Mouse (Mus musculus): Measurements from ENCODE around the gene Inpp4b.
"Not testable (repeated sequence)": the region's sequence is repeated elsewhere in the genome, so short reads cannot be mapped to it uniquely, and the experiment has no call there.

The Inpp4b gene

DNA sequence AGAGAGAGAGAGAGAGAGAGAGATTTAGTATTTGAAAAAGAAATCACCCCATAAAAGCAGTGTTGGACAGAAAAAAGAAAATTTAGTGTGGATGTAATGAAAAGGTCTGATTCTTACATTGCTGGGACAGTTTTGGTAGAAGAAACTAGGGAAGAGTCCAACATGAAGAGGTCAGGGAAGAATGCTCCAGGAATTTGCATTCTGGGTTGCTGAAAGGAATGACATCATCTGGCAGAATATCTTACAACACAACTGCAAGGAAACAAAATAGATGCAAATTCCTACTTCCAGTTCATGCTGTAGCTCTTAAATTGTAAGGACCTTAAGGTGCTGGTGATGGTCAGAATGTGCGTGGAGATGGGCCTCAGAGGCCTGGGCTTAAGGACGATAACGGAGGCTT lies 650.6 kb downstream of the Inpp4b start:
- DNase-seq (ENCODE audit: extremely low spot score): no peak

DNA sequence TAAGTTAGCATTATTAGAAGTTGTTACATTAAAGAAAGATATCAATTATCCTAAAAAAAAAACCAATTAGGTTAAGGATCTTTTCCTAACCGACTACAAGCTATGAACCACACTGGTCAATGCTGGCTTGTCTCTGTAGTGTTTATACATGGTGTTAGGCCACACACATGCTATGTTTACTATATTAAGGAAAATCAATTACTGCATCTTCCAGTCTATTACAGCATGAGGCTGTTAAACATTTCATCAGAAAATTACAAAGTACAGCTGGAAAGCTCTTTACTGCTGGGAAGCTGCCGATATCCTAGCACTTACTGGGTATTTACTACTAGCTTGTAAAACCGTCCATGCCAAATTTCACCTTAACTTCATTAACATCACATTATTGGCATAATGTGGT lies 653.9 kb downstream of the Inpp4b start:
- no peak for DNase-seq (ENCODE audit: extremely low spot score)

DNA sequence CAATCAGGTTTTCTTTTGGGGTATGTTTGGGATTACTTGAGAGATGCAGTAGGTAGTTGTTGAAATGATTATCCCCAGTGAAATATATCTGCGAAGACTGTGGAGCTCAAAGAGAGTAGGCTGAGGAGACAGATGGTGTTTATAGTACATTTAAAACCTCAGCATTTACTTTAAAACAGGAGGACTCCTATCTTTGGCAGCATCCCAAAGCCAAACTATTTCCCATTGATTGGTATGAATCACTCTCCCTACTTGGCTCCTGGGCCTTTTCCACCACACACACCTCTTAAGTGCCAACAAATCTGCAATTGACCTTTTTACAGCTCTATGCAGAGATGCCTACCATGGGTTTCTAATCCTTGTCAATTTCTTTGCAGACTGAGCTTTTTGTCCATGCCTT lies 654.5 kb downstream of the Inpp4b start:
- no peak for DNase-seq (ENCODE audit: extremely low spot score)

DNA sequence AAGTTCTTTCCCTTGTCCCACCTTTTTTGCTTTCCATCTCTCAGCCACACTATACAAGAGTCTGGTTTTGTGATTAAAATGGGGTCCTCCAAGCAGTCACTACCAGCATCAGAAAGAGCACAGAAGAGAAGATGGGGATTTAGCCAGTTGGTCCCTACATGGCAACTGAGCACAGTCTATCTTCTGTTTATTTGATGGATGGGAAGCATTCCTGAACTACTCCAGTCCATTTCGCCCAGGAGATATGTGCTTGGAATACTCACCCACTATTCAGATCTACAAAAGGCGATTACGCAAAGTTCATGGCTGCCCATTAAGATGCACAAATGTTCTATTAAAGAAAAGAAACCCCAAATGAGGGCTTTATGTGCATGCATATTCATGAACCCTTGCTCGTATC lies 661.8 kb downstream of the Inpp4b start:
- no peak for DNase-seq (ENCODE audit: extremely low spot score)

DNA sequence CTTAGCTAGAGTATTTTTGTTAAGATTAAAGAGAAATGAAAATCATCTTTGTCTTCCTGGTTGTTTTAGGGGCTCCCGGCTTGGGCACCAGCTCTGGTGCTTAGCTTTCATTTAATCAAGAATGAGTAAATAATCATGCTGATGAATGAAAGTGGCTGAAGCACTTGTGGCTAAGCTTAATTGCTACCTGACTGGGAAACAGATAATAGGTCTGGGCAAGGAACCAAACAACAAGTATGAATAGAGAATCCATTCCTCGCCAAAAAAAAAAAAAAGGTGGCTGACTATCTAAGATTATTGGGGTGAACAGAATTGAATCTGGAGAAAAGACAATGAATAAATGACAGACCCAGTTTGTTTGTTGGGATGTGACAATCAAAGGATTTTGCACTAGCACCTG lies 663.1 kb downstream of the Inpp4b start:
- DNase-seq (ENCODE audit: extremely low spot score): no peak

DNA sequence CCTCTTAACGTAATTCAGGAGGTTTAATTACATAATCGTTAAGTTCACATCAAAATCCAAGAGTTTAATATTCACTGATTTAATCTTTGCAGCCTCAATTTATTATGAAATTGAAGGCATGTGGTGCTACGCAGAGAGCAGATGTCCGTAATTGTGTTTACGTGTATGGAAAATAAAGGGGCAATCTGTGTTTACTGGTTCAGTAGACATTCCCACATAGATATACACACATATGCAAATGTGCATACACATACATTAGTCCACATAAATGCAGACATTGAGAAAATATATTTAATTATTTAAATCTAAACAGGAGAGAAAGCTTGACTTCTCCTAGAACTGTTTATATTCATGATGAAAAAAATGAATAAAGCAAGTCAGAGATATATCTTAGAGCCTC lies 675.4 kb downstream of the Inpp4b start:
- no peak for DNase-seq (ENCODE audit: extremely low spot score)

DNA sequence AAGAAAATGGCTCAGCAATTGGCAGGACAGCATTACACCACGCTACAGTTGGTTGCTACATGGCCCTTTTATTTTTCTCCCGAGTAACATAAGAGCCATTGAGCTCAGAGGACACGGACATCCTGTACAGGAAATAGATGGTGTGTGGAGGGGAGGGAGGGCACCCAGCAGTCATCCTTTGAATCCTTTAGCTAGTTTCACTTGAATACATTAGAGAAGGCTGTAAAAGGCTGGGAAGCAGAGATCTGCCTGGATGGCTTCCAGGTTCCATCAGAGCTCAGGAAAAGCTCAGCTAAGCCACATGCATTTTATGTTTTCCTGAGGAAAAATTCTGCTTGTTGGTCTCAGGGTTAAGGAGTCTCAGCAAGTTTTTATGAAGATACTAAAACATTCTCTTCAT lies 685.0 kb downstream of the Inpp4b start:
- DNase-seq (ENCODE audit: extremely low spot score): no peak

DNA sequence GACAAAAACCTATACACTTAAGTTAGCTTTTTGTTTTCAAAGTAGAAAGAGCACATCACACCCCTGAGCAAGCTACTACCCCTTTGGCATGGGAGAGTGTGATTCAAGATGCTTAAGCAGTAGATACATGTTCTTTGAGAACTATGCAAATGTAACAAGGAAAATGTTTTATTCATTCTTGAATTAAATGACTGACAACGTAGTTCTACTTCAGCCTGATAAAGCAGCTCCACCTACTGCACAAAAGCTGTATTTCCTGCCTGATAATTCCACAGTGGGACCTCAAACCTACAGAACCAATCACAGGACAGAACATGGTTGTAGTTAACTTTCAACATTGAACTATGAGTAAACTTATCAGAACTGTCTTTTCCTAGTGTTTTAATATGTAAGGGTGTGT lies 686.5 kb downstream of the Inpp4b start:
- DNase-seq (ENCODE audit: extremely low spot score): peak; percentile 5

DNA sequence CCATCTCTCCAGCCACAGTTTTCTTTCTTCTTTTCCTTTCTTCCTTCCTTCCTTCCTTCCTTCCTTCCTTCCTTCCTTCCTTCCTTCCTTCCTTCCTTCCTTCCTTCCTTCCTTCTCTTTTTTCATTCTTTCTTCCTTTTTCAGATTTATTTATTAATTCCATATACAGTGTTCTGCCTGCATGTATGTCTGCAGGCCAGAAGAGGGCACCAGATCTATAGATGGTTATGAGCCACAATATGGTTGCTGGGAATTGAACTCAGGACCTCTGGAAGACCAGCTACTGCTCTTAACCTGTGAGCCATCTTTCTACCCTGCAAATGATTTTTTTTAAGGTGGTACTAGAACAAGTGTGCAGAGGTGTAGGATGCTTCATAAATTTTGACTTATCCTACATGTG lies 689.7 kb downstream of the Inpp4b start:
- not testable (repeated sequence) for DNase-seq (ENCODE audit: extremely low spot score)

DNA sequence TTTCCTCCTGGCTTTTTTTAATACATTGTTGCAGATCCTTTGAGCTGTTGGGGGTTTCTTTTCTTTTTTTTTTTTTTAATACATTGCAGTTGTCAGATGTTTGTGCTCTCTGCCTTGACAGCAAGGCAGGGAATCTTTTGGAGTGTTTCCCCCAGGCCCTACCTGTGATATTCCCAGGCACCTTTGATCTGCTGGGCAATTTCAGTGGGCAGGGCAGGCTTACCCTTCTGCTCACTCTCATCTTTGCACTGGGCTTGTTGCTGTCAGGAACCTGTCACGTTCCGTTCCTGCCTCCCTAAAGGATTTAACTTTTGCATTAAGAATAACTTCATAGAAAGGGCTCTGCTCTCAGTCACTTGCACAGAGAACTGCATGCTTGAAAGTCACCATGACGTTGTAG lies 711.7 kb downstream of the Inpp4b start:
- DNase-seq (ENCODE audit: extremely low spot score): no peak

DNA sequence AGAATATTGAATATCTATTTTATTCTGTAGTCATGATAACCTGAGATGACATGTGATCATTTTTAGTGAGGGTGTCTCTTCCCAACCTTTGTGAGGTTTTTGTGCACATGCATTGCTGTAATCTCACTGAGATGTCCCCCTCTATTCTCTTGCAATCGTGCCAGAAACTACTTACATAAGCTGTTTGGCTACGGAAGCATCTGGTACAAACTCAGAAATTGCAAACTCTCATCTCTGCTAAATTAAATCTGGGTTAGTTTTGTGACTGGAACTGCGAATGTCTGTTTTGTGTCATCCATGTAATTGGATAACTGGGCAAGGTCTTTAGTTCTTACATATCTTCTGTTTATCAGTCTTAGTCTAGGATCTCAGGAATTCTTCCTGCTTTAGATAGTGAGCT lies 725.3 kb downstream of the Inpp4b start:
- DNase-seq (ENCODE audit: extremely low spot score): no peak

DNA sequence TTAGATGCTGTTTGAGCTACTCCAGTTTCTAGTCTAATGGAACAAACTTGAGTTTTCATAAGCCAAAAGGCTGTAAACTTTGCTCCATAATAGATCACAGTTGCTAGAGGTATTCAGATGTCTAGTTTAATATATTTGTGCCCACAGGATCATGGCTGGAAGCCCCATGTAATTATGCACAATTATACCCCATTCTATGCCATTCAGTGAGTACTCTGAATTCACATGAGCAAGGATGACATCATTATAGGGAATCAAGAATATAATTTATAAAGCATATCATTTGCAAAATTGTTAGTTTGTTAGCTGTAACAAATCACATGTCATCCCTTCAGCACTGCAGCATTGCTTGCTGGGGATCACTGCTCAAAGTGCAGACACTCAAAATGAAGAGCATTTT lies 736.9 kb downstream of the Inpp4b start:
- DNase-seq (ENCODE audit: extremely low spot score): no peak

DNA sequence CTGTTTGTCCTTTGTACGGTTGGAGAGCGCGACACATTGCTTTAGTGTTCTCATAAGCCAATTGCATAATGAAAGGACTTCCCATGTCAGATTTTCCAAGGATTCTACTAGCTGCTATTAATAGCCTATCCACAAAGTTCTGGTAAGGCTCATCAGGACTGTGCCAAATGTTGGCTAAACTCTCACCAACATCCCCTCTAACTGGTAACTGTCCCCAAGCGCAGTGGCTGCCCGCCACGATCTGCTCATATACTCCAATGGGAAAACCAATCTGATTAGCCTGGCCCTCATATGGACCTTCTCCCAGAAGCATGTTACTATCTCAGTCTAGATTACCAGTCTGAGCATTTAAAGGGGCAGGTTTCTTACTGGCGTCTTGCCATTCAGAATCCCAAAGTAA lies 744.3 kb downstream of the Inpp4b start:
- DNase-seq (ENCODE audit: extremely low spot score): not testable (repeated sequence)

DNA sequence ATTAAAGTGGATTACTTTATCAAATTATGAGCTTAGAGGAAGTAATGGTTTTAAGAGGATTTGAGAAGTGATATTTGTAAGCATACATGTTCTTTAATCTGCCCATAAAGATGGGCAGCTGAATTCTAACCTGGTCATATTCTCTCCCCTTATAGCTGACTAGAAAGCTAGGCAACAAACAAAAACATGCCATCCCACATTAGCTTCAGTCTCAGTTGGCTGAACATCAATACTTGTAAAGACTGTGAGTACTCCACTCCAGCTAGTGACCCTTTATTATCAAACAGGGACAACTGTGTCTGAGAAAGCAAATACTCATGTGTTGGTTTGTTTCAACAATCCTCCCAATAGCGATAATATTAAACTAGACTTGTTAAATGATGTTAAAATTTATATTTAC lies 748.5 kb downstream of the Inpp4b start:
- DNase-seq (ENCODE audit: extremely low spot score): no peak

DNA sequence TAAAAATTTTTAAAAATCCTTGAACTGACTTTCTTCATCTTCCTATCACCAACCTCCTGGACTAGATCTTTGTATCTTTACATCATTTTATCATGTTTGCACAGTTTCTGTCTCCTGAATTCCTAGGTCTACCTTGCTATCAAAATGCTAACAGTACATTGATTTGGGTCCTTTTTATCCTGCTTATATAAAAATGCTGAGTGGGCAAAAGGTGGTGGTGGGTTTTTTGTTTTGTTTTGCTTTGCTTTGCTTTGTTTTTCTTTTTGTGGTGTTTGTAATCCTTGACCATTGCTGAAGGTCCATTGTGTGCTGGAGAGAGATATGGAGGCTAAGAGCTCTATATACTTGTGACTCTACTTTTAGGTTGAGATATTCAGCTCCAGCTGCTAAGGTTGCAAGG lies 750.9 kb downstream of the Inpp4b start:
- DNase-seq (ENCODE audit: extremely low spot score): no peak

DNA sequence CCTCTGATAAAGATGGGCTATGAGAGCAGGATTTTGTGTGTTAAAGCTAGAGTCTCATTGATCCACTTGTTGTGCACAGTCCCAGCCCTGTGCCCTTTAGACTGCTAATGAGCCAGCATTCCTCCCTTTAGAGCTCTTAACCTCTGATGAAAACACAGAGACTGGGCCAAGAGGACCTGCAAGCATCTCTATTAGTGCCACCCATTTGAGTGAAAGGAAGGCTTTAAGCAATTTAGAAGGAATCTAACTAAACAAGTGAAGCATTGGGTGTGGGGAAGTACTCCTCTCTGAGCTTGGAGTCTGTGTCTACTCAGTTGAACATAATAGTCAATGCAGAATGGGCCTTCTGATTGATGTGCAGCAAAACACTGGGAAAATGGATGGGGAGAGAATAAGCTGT lies 762.2 kb downstream of the Inpp4b start:
- DNase-seq (ENCODE audit: extremely low spot score): no peak

DNA sequence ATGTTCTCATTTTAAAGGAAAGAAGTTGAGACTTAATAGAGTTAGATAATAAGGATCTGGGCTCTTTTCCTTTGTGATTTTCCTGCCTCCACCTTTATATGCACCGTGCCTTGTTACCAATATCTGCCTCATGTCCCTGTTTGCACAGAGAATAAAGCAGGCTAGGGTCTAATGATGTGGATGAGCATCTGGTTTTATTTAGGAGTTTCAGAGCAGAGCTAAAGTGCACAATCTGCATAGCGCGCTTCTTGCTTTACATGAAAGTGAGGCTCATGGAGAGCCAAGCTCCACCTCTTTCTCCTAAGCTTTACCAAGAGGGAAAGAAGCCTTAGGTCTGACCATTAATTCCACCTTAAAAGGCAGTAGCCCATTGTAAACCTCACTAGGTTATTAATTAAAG lies 763.8 kb downstream of the Inpp4b start:
- no peak for DNase-seq (ENCODE audit: extremely low spot score)

DNA sequence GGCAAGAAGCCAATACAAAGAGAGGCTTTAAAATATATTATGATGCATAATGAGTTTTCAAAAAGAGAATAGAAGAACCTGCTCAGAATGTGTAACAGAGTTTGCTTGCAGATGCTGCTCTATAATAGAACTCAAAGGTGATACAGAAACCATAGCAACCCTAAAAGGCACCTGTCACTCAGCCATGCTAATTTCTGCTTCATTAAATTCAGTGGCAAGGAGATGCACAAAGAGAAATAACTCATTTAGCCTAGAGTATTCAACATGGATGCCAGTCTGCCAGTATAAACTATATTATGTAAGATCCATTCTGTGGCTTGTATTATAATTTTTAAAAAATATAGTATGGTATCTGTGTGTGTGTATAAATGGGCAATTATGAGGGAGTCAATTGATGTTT lies 807.9 kb downstream of the Inpp4b start:
- DNase-seq (ENCODE audit: extremely low spot score): no peak

DNA sequence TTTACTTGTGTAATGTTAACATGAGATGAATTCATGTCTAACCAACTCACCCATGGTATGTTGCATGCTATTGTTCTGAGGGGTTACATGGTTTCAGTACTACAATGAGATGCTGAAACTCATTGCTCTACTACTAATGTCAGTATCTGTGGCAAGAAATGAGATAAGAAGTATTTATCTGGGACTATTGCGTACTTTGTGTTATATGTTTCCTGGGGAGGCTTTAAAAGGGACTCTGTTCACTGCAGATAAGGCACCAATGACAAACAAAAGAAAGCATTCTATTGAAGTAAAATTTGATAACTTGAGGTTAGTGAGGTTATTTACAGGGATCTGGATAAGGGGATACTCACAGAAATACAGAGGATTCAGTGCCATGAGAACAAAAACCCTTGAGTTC lies 815.6 kb downstream of the Inpp4b start:
- no peak for DNase-seq (ENCODE audit: extremely low spot score)
